Mouse (Mus musculus): ENCODE results near the gene Eogt. TPM values are rescaled to one million over a fixed set of nuclear protein-coding genes. Genes with fewer than 3 reads are reported as not detected.

Eogt gene
- polyA plus RNA-seq, 1 experiment from 2014 or later: 1.8 TPM

GRCm38 (mm10) chr6:97141811-97142210 lies 7.2 kb downstream of the Eogt start:
- ATAC-seq (ENCODE audit: insufficient read depth): no peak
- Histone ChIP-seq H3K9ac (no peak overlapping the region), H3K27me3 (no peaks in the 10 kb centered on the region), H3K9me3 (replicated peaks) (no peaks in the 10 kb centered on the region), H3K4me2 (no peak overlapping the region), H3K4me1 (replicated peaks) (no peaks in the 10 kb centered on the region), H3K4me3 (replicated peaks) (no peak overlapping the region), H3K36me3 (replicated peaks) (no peaks in the 10 kb centered on the region; the same call in 1 of the 2 replicates), H3K27ac (replicated peaks) (no peak overlapping the region)
- 61% methylated on average over 7 of the region's 7 CpGs for WGBS (ENCODE audit: insufficient replicate concordance)

- H3K9ac ChIP-seq: no peak overlapping the region
- no peak overlapping the region for H3K27ac ChIP-seq (replicated peaks)
- 71% methylated on average over 5 of the region's 5 CpGs for WGBS (ENCODE audit: insufficient replicate concordance)
- no peaks in the 10 kb centered on the region for H3K4me1 ChIP-seq (replicated peaks)
- ATAC-seq (ENCODE audit: insufficient read depth): no peak
- H3K27me3 ChIP-seq: no peaks in the 10 kb centered on the region
- no peak overlapping the region for H3K4me2 ChIP-seq
- H3K36me3 ChIP-seq (replicated peaks): no peaks in the 10 kb centered on the region
- no peaks in the 10 kb centered on the region for H3K9me3 ChIP-seq (replicated peaks)
- no peak overlapping the region for H3K4me3 ChIP-seq (replicated peaks)
These were observed 16.2 kb downstream of the Eogt start for GRCm38 (mm10) chr6:97132707-97133303.

DNA sequence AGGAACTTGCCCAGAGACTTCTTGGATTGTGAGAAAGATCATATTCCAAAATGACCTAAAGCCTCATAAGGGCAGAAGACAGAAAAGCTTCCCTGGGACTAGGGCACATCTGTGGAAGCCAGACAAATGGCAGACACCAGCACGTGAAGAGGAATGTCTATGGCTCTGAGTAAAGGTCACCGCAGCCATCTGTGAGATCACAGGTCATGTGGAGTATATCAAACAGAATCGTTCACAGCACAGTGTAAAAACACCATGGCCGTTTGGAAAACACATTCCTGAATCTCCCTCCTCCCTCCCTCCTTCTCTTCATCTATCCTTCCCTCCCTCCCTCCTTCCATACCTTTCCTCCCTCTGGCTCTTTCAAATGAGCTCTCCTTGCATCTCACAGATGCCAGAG lies 17.2 kb downstream of the Eogt start:
- Histone ChIP-seq H3K4me1 (replicated peaks) (no peaks in the 10 kb centered on the region), H3K9ac (no peak overlapping the region), H3K4me3 (replicated peaks) (no peak overlapping the region), H3K4me2 (no peak overlapping the region), H3K36me3 (replicated peaks) (no peaks in the 10 kb centered on the region), H3K9me3 (replicated peaks) (no peaks in the 10 kb centered on the region), H3K27me3 (no peaks in the 10 kb centered on the region), H3K27ac (replicated peaks) (no peak overlapping the region)
- no peak for ATAC-seq (ENCODE audit: insufficient read depth)
- 70% methylated on average over 4 of the region's 4 CpGs for WGBS (ENCODE audit: insufficient replicate concordance)

GRCm38 (mm10) chr6:97130979-97131378 lies 18.0 kb downstream of the Eogt start:
- no peak for ATAC-seq (ENCODE audit: insufficient read depth)
- WGBS (ENCODE audit: insufficient replicate concordance): 60% methylated on average over 5 of the region's 5 CpGs
- no peak overlapping the region for H3K4me3 ChIP-seq (replicated peaks)

DNA sequence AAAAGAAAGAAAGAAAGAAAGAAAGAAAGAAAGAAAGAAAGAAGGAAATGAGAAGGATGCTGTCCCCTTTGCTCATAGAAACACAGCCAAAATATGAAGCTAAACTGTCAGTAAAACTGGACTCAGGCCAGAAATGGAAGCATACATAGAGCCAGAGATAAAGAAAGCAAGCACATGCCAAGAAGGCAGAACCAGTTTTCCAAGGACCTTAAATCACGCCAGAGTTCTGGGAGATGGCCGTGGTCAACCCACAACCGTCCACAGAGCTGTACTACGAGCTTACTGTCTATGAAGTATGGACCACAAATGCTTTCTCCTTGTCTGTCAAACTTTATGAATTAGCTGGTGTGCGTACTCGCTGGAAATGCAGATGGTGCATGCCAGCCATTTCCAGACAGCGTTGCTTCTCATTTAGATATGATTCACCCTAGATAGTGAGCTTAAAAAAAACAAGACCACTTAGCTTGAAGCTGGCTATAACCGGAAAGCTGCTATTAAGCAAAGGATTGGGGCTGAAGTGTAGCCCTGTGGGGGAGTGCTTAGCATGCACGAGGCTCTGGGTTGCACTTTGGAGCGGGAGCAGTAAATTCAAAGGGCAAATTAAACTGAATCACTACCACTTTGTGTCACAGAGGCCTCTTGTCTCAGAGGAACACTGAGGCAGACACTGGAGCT lies 24.5 kb downstream of the Eogt start:
- Histone ChIP-seq H3K4me2 (no peak overlapping the region), H3K36me3 (replicated peaks) (no peaks in the 10 kb centered on the region), H3K4me1 (replicated peaks) (no peaks in the 10 kb centered on the region), H3K27ac (replicated peaks) (no peak overlapping the region), H3K4me3 (replicated peaks) (no peak overlapping the region), H3K9ac (no peak overlapping the region), H3K9me3 (replicated peaks) (no peaks in the 10 kb centered on the region), H3K27me3 (no peaks in the 10 kb centered on the region)
- no peak for ATAC-seq (ENCODE audit: insufficient read depth)
- WGBS (ENCODE audit: insufficient replicate concordance): 69% methylated on average over 10 of the region's 10 CpGs

More at GRCm38 (mm10) chr6:97130979-97131378, 18.0 kb downstream of the Eogt start:
- H3K27me3 ChIP-seq: no peaks in the 10 kb centered on the region
- H3K4me1 ChIP-seq (replicated peaks): no peaks in the 10 kb centered on the region
- H3K4me2 ChIP-seq: no peak overlapping the region
- no peak overlapping the region for H3K27ac ChIP-seq (replicated peaks)
- H3K9ac ChIP-seq: no peak overlapping the region
- no peaks in the 10 kb centered on the region for H3K36me3 ChIP-seq (replicated peaks)
- no peaks in the 10 kb centered on the region for H3K9me3 ChIP-seq (replicated peaks)

GRCm38 (mm10) chr6:97120922-97121321 lies 28.1 kb downstream of the Eogt start:
- WGBS (ENCODE audit: insufficient replicate concordance): 72% methylated on average over 4 of the region's 4 CpGs
- no peak overlapping the region for H3K9ac ChIP-seq
- no peak overlapping the region for H3K4me3 ChIP-seq (replicated peaks)
- 0 out of 2 replicates have a peak, but pooled peaks cover 8% of the 10 kb centered on the region for H3K36me3 ChIP-seq (replicated peaks)
- H3K27me3 ChIP-seq: no peaks in the 10 kb centered on the region
- no peak overlapping the region for H3K27ac ChIP-seq (replicated peaks)
- no peak for ATAC-seq (ENCODE audit: insufficient read depth)
- no peak overlapping the region for H3K4me2 ChIP-seq
- H3K4me1 ChIP-seq (replicated peaks): peaks cover 4% of the 10 kb centered on the region; the same call in 1 of the 2 replicates
- H3K9me3 ChIP-seq (replicated peaks): no peaks in the 10 kb centered on the region

- no peaks in the 10 kb centered on the region for H3K9me3 ChIP-seq (replicated peaks)
- 83% methylated on average over 3 of the region's 3 CpGs for WGBS (ENCODE audit: insufficient replicate concordance)
These were observed 30.7 kb downstream of the Eogt start for GRCm38 (mm10) chr6:97118327-97118726.

DNA sequence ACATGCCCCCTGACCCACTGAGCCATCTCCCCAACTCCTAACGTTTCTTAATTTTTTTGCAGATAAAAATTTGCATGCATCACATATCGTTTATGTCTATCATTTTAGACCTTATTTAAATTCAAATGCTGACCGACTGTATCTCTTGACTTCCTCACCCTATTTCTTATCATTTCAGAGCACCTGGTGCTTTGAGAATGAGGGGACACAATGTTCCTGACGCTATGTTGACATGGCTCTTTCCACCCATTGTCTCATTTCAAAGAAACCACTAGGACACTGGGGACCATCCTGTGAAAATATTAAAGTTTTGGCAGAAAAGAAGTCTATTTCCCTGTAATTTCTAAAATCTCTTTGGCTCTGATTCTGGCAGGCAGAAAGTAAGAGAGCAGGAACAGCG lies 32.1 kb downstream of the Eogt start:
- Histone ChIP-seq H3K4me3 (replicated peaks) (no peak overlapping the region), H3K36me3 (replicated peaks) (0 out of 2 replicates have a peak, but pooled peaks cover 8% of the 10 kb centered on the region), H3K27me3 (no peaks in the 10 kb centered on the region), H3K27ac (replicated peaks) (no peak overlapping the region), H3K9ac (no peak overlapping the region), H3K9me3 (replicated peaks) (no peaks in the 10 kb centered on the region), H3K4me2 (no peak overlapping the region), H3K4me1 (replicated peaks) (peaks cover 4% of the 10 kb centered on the region; the same call in 1 of the 2 replicates)
- WGBS (ENCODE audit: insufficient replicate concordance): 36% methylated on average over 5 of the region's 5 CpGs
- ATAC-seq (ENCODE audit: insufficient read depth): no peak

More at GRCm38 (mm10) chr6:97118327-97118726, 30.7 kb downstream of the Eogt start:
- H3K4me2 ChIP-seq: no peak overlapping the region
- ATAC-seq (ENCODE audit: insufficient read depth): no peak
- peaks cover 4% of the 10 kb centered on the region; the same call in 1 of the 2 replicates for H3K4me1 ChIP-seq (replicated peaks)
- H3K27ac ChIP-seq (replicated peaks): no peak overlapping the region
- H3K36me3 ChIP-seq (replicated peaks): 0 out of 2 replicates have a peak, but pooled peaks cover 8% of the 10 kb centered on the region
- no peaks in the 10 kb centered on the region for H3K27me3 ChIP-seq
- no peak overlapping the region for H3K9ac ChIP-seq
- no peak overlapping the region for H3K4me3 ChIP-seq (replicated peaks)

GRCm38 (mm10) chr6:97114821-97115220 lies 34.2 kb downstream of the Eogt start:
- Histone ChIP-seq H3K27me3 (no peaks in the 10 kb centered on the region), H3K4me3 (replicated peaks) (no peak overlapping the region), H3K36me3 (replicated peaks) (0 out of 2 replicates have a peak, but pooled peaks cover 8% of the 10 kb centered on the region), H3K9ac (no peak overlapping the region), H3K4me1 (replicated peaks) (peaks cover 4% of the 10 kb centered on the region; the same call in 1 of the 2 replicates), H3K4me2 (no peak overlapping the region), H3K9me3 (replicated peaks) (no peaks in the 10 kb centered on the region), H3K27ac (replicated peaks) (no peak overlapping the region)
- ATAC-seq (ENCODE audit: insufficient read depth): no peak
- 55% methylated on average over 3 of the region's 3 CpGs for WGBS (ENCODE audit: insufficient replicate concordance)

DNA sequence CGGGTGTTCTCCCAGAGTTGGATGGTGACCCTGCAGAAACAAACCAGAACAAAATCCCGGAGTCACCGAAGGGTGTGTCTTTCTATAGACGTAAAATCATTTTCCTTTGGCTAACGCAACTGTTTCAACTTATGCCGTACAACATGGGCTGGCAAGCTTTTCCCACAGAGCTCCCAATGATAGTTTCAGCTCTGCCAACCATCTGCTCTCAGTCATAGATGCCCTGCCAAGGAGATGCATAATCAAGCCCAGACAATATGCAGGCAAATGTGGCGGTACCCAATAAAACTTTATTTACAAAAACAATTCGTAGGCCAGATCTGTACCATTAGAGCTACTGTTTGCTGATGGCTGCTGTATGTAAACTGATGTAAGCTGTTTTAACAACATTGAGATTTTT lies 36.8 kb downstream of the Eogt start:
- WGBS (ENCODE audit: insufficient replicate concordance): 82% methylated on average over 8 of the region's 8 CpGs
- Histone ChIP-seq H3K4me2 (no peak overlapping the region), H3K27me3 (no peaks in the 10 kb centered on the region), H3K27ac (replicated peaks) (no peak overlapping the region), H3K9ac (no peak overlapping the region), H3K9me3 (replicated peaks) (no peaks in the 10 kb centered on the region), H3K36me3 (replicated peaks) (0 out of 2 replicates have a peak, but pooled peaks cover under 1% of the 10 kb centered on the region), H3K4me3 (replicated peaks) (no peak overlapping the region), H3K4me1 (replicated peaks) (peaks cover 4% of the 10 kb centered on the region; the same call in 1 of the 2 replicates)
- ATAC-seq (ENCODE audit: insufficient read depth): no peak

DNA sequence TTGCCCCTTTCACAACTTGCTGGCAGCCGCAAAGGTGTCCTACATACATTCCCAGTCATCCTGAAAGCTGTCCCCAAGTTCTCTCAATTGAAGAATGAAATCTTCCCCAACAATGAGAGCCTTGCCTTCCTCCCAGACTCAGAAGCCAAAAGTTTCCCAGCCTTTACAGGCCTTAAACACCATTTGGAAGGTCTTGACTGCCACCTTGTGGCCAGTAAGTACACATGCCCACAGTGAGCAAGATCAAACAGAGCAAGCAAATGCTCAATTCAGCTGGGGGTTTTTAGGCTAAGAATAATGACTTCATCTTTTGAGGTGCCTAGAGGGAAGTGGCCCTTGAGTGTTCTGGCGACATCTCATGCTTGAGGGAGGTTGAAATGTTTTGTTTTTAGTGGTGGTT lies 42.2 kb downstream of the Eogt start:
- ATAC-seq (ENCODE audit: insufficient read depth): no peak

More for the DNA sequence above, 42.2 kb downstream of the Eogt start:
- H3K4me2 ChIP-seq: no peak overlapping the region
- no peaks in the 10 kb centered on the region for H3K9me3 ChIP-seq (replicated peaks)
- no peak overlapping the region for H3K4me3 ChIP-seq (replicated peaks)
- no peaks in the 10 kb centered on the region for H3K36me3 ChIP-seq (replicated peaks)
- WGBS (ENCODE audit: insufficient replicate concordance): 34% methylated on average over 2 of the region's 2 CpGs
- H3K27me3 ChIP-seq: peaks cover 20% of the 10 kb centered on the region
- no peak overlapping the region for H3K27ac ChIP-seq (replicated peaks)
- H3K4me1 ChIP-seq (replicated peaks): no peaks in the 10 kb centered on the region
- no peak overlapping the region for H3K9ac ChIP-seq

All from liver, embryonic 15.5 days (tissue).